Mouse (Mus musculus) megakaryocyte, embryonic 14.5 days (primary cell): Measurements from ENCODE around the gene Rgs14.

ENCODE experiments used
- FLI1 ChIP-seq: IDR thresholded peaks from 2 replicates; pipeline ENCODE4 v1.6.1; 2012; ENCODE audit warnings: low read length, inconsistent platforms, mixed read lengths
- GATA1 ChIP-seq: IDR thresholded peaks from 3 replicates; pipeline ENCODE4 v1.6.1; 2012; ENCODE audit warnings: mixed read lengths, low read length, inconsistent platforms, borderline replicate concordance

GRCm38 (mm10) chr13:55328171-55328570 lies 41.4 kb upstream of the Rgs14 start:
- no peak for TF ChIP-seq GATA1
- no peak for TF ChIP-seq FLI1
